Mouse (Mus musculus): ENCODE measurements at regions not wholly inside any gene's neighbourhood (a gene's known extent, or its start where the extent isn't known, plus 50 kb on each side); places are given as distances from the start of the nearest gene placed in this dataset.

DNA sequence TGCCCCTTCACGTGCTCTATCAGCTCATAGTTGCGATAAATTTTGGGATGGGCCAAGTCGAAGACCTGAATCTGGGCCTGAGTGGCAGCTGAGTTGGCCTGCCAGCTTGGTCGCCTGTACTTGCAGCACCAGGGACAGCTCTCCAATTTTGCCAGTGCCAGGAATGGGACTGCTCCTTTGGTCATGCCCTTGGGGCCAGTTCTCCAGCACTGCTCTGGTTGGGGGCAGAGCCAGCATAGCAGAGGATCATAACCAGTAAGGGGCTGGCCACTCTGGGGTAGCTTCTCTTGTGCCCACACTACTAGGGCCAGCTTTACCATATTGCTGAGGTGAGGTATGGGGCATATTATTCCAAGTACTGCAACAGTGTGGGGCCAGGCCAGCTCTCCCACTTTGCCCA is 397.0 kb upstream of the Cadm2 start:
- no peak for DNase-seq

- DNase-seq = no peak
Observed at GRCm38 (mm10) chr16:67989671-67990070, 369.0 kb upstream of the Cadm2 start.

DNA sequence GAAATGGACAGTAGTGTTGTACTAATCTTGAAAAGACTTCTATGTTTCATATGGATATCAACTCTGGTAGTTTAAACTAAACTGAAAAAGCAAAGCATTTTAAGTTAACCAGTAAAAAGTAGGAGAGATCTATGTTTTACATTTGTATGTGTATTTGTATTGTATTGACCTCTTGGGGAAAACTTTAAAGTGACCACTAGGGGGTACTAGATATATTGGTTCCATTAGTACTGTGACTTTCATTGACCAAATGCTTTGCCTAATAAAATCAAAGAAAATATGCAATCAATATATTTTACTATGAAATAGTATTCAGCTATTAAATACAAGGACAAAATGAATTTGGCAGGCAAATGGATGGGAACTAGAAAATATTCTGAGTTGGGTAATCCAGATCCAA is 355.9 kb upstream of the Cadm2 start:
- DNase-seq = no peak

- no peak for DNase-seq
Observed at GRCm38 (mm10) chr16:67968311-67969145, 347.8 kb upstream of the Cadm2 start.

- DNase-seq = no peak
Observed at GRCm38 (mm10) chr16:67949112-67949511, 328.4 kb upstream of the Cadm2 start.

- no peak for DNase-seq
Observed at GRCm38 (mm10) chr16:67944406-67944805, 323.7 kb upstream of the Cadm2 start.

GRCm38 (mm10) chr16:67919175-67919574 is 298.5 kb upstream of the Cadm2 start:
- no peak for DNase-seq

DNA sequence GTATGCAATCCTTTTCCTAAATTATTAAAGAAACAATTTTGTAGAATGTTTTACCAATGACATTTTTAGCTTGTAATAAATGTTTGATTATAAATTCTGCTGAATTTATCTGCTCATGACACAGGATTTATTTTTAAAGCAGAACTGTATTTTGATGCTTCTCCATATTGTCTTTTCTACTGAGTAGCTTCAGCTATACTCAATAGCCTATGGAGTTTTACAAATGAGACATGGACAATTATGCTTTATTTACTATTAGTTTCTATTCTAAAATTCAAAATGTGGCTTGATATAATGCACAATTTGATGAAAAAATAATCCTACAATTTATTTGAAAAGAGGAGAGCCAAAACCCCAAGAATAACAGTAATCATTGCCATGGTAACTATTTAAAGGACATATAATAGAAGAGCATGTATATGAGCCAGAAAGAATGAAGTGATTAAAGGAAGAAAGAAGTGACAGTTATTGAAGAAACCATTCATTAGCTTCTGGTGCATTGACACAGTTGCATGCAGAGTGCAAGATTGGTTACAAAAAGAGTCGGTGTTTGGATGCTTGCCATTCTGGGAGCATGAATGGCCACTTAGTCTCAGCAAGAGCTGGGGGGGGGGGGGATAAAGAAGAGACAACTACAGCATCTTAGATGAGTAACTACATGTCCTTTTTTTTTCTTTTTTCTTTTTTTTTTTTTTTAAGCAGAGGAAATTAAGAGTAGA is 250.8 kb upstream of the Cadm2 start:
- DNase-seq = no peak

DNA sequence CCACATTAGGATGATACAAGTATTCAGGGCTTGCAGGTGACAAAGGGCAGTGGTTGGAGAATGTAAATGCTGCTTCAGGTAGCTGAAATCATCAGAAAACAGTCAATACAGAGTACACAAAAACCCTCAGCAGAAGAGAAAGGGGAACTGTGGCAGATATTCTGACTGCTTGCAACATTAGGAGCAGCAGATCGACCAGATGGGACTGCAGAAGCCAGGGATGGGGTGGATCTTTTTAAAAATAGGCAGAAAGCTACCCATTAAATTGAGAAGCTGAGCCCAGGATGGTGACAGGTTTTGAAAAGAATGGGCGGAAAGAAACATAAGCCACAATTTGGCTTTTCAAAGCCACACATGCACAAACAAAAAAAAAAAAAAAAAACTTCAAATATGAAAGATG is 229.5 kb upstream of the Cadm2 start:
- DNase-seq = peak; percentile 70

GRCm38 (mm10) chr16:67844481-67844880 is 223.8 kb upstream of the Cadm2 start:
- DNase-seq = peak; percentile 88

DNA sequence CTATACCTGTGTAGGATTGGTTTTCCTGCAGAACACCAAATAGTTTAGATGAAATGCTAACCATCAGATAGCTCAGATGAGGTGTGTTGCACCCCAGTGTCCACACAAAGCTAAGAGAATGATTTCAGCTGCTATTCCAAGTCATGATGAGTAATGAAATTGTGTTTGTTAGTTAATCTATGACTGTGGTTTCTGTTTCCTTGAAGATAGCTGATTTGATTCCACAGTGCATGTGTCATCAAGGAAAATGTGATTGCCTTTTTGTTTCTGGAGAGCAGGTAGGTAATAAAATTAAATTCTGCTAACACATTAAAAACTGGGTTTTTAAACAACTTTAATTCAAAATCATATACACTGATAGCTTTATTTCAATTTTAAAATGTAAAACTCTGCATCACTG is 176.5 kb upstream of the Cadm2 start:
- DNase-seq = no peak

GRCm38 (mm10) chr16:67776091-67776490 is 155.4 kb upstream of the Cadm2 start:
- DNase-seq = peak; percentile 19

- DNase-seq = no peak
Observed at GRCm38 (mm10) chr16:67769114-67769513, 148.4 kb upstream of the Cadm2 start.

GRCm38 (mm10) chr16:67735398-67735797 is 114.7 kb upstream of the Cadm2 start:
- peak; percentile 76 for DNase-seq

GRCm38 (mm10) chr16:67698619-67699018 is 77.9 kb upstream of the Cadm2 start:
- no peak for DNase-seq
